Mouse (Mus musculus) stomach, embryonic 15.5 days (tissue): Measurements from ENCODE around the gene Tgm1. TPM values are rescaled to one million over a fixed set of nuclear protein-coding genes. Genes with fewer than 3 reads are reported as not detected.
A peak's percentile ranks its signal among the peaks of the same experiment; 100 is the strongest.

ENCODE experiments used
- ATAC-seq: fragments of 200-750 bp; cut with Nextera tagmentation; 2 replicates; pipeline ENCODE4 v1.8.0; 2017; ENCODE audit warnings: low read depth, moderate number of reproducible peaks, moderate TSS enrichment; ENCODE audit not compliant: insufficient read depth, low FRiP score
- H3K27ac ChIP-seq: fragments of 300-500 bp; sonication (generic); 2 replicates; pipeline ENCODE4 v1.5.1; 2015; ENCODE audit warnings: mild to moderate bottlenecking, inconsistent platforms
- H3K27me3 ChIP-seq: fragments of 300-500 bp; sonication (generic); replicated peaks from 2 replicates; pipeline ENCODE4 v1.6.1; 2015; ENCODE audit warnings: inconsistent platforms
- H3K36me3 ChIP-seq: fragments of 300-500 bp; sonication (generic); 2 replicates; pipeline ENCODE4 v1.6.1; 2015; ENCODE audit warnings: inconsistent platforms
- H3K4me1 ChIP-seq: fragments of 300-500 bp; sonication (generic); 2 replicates; pipeline ENCODE4 v1.6.1; 2015; ENCODE audit warnings: inconsistent platforms
- H3K4me2 ChIP-seq: fragments of 300-500 bp; sonication (generic); 2 replicates; pipeline ENCODE4 v1.6.1; 2015; ENCODE audit warnings: mild to moderate bottlenecking, inconsistent platforms
- H3K4me3 ChIP-seq: fragments of 300-500 bp; sonication (generic); replicated peaks from 2 replicates; pipeline ENCODE4 v1.5.1; 2015; ENCODE audit warnings: inconsistent platforms
- H3K9ac ChIP-seq: fragments of 300-500 bp; sonication (generic); 2 replicates; pipeline ENCODE4 v1.6.1; 2015; ENCODE audit warnings: inconsistent platforms
- H3K9me3 ChIP-seq: fragments of 300-500 bp; sonication (generic); 2 replicates; pipeline ENCODE4 v1.6.1; 2016; ENCODE audit warnings: inconsistent platforms
- WGBS: fragments of 180-500 bp; shearing (Covaris S2); methylation state at CpG from one replicate; pipeline ENCODE4 v1.1.7; 2015; 5-methylcytosine and 5-hydroxymethylcytosine counted together
- polyA plus RNA-seq: library from polyadenylated mRNA; unstranded; fragments of >200 nt; fragmentation: Nextera tagmentation; extraction: Ambion mirVana; gene quantifications from 2 replicates; pipeline ENCODE4 v1.2.1, GENCODE M21; 2015

The Tgm1 gene
- polyA plus RNA-seq, 1 experiment from 2014 or later: 30.5 TPM

DNA sequence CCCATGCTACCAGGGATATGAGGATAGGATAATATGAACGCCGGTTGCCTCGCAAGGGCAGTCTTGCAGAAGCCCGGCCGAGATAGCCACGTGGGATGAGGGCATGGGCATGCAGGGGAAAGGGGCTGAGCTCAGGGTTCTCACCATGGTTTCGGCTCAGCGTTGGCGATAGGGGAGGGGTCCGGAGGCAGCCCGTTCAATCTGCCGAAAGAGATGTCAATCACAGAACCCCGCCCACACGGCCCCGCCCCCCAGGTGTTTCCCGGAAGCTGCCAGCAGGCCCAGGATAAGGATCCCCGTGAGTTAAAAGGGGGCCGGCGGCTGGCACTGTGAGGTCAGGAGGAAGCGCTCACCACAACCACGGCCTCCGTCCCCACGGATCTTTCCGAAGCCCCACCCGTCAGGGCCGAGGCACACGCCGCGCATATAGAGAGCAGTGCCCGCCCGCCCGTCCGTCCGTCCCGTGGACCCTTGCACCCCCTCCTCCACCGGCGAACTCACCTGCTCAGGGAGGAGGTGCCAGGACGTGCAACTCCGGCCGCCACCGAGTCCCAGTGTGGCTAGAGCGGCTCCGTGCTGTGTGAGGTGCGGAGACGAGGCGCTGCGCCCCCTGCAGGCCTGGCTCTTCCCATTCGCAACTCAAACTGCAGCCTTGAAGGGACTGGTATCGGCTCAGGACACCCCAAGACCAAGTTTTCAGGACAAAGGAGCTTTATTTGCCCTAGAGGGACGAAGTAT, 8.1 kb upstream of the Tgm1 start, which contains the start of gene Rabggta:
TSS of gene Rabggta (minus strand) at position 564 of the 738 bp plus-strand sequence.
- ATAC-seq: peak; percentile 95
- under 1% methylated on average over 50 of the region's 50 CpGs for WGBS
- peak within 1 kb of the TSS; percentile 87 for H3K4me2 ChIP-seq
- H3K9ac ChIP-seq: peak within 1 kb of the TSS; percentile 75
- H3K9me3 ChIP-seq: no peaks in the 10 kb centered on the region
- peak within 1 kb of the TSS; percentile 81 for H3K4me3 ChIP-seq
- H3K36me3 ChIP-seq: peaks cover 19% of the 10 kb centered on the region
- H3K4me1 ChIP-seq: peaks cover 10% of the 10 kb centered on the region; the same call in 1 of the 2 replicates
- peak within 1 kb of the TSS; percentile 88 for H3K27ac ChIP-seq
- no peaks in the 10 kb centered on the region for H3K27me3 ChIP-seq

DNA sequence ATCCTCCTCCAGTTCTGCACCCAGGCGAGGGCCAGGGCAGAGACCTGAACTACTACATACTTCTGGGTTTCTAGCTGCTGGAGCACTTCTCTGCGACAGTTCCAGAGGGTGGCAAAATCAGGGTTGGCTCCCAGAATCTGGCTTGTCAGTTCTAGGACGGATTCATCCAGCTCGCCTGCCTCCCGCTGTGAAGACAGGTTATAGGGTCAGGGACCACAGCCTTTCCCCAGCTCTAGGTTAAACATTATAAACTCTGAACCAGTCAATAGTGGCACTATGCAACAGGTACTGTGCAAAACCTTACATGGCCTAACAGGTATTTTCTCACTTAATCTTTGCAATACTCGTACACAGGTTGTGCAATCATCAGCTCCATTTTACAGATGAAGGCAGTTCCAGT, 7.3 kb upstream of the Tgm1 start:
- peaks cover 10% of the 10 kb centered on the region; the same call in 1 of the 2 replicates for H3K4me1 ChIP-seq
- 75% methylated on average over 6 of the region's 6 CpGs for whole genome bisulfite sequencing
- H3K9ac ChIP-seq: no peak overlapping the region; the same call in 1 of the 2 replicates
- H3K27ac ChIP-seq: peak overlapping the region; percentile 88; the same call in 1 of the 2 replicates
- no peaks in the 10 kb centered on the region for H3K27me3 ChIP-seq
- H3K9me3 ChIP-seq: no peaks in the 10 kb centered on the region
- H3K4me2 ChIP-seq: peak overlapping the region; percentile 87
- H3K36me3 ChIP-seq: peaks cover 24% of the 10 kb centered on the region
- ATAC-seq: no peak
- H3K4me3 ChIP-seq: peak overlapping the region; percentile 81

DNA sequence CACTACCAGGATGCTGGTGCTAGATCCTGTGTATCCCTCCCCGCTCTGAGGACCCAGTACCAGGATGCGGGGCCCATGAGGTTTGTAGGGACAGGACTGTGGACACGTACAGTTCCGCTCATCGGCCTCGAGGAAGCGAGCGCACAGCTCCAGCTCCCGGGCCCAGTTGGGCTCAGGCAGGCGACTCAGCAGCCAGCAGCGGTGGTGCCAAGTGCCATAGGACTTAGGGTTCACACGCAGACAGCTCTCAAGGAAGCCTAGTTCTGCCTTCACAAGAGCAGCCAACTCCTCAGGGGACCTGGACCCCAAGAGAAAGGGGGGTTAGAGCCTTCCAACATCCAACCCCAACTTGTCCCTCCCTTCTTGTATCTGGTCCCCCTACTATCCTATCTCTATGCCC, 6.9 kb upstream of the Tgm1 start:
- no peak for ATAC-seq
- Histone ChIP-seq H3K4me3 (peak overlapping the region; percentile 81; the same call in 1 of the 2 replicates), H3K4me1 (peaks cover 10% of the 10 kb centered on the region; the same call in 1 of the 2 replicates), H3K9me3 (no peaks in the 10 kb centered on the region), H3K27ac (no peak overlapping the region; the same call in 1 of the 2 replicates), H3K4me2 (peak overlapping the region; percentile 87), H3K27me3 (no peaks in the 10 kb centered on the region), H3K9ac (no peak overlapping the region), H3K36me3 (peaks cover 24% of the 10 kb centered on the region)
- WGBS: 92% methylated on average over 12 of the region's 12 CpGs

DNA sequence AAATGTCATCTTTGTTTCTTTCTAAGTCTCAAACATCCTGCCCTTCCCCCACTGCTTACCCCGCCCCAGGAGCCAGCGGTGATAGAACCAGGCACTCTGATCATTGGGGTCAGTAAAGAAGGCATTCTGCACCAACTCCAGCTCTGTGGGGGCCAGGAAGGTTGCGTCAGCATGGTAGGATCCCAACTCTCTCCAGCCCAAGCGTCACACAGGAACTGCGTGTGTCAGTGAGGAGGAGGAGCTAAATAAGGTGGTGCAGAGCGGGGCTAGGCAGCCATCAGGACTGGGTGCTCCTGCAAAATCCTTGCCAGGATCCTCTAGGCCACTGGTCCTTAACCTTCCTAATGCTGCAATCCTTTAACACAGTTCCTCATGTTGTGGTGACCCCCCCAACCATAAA, 6.0 kb upstream of the Tgm1 start:
- H3K4me3 ChIP-seq: no peak overlapping the region
- ATAC-seq: no peak
- peaks cover 10% of the 10 kb centered on the region; the same call in 1 of the 2 replicates for H3K4me1 ChIP-seq
- H3K9me3 ChIP-seq: no peaks in the 10 kb centered on the region
- H3K27me3 ChIP-seq: no peaks in the 10 kb centered on the region
- WGBS: 85% methylated on average over 6 of the region's 6 CpGs
- H3K27ac ChIP-seq: no peak overlapping the region
- peaks cover 24% of the 10 kb centered on the region for H3K36me3 ChIP-seq
- H3K9ac ChIP-seq: no peak overlapping the region
- H3K4me2 ChIP-seq: no peak overlapping the region

DNA sequence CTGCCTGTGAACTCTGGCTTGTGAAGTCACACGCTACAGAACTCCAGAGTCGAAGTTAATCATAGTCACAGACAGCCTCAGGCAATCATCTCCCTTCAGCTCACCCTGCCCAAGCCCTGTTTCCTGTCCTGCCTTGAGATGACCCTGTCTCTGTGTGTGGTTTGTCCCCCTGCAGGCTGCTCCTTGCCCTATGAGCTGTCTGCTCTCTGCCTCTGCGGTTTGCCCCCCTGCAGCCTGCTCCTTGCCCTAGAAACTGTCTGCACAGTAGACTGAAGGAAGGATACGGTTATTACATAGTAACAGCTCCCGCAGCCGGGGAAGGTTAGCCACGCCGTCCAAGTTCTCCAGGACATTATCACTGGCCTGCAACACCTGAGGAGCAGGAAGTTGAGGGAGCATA, 3.2 kb upstream of the Tgm1 start:
- Histone ChIP-seq H3K4me3 (no peak overlapping the region), H3K4me1 (peaks cover 17% of the 10 kb centered on the region; the same call in 1 of the 2 replicates), H3K9me3 (no peaks in the 10 kb centered on the region), H3K4me2 (no peak overlapping the region), H3K27me3 (no peaks in the 10 kb centered on the region), H3K36me3 (peaks cover 24% of the 10 kb centered on the region), H3K27ac (no peak overlapping the region), H3K9ac (no peak overlapping the region)
- no peak for ATAC-seq
- 79% methylated on average over 8 of the region's 8 CpGs for WGBS

DNA sequence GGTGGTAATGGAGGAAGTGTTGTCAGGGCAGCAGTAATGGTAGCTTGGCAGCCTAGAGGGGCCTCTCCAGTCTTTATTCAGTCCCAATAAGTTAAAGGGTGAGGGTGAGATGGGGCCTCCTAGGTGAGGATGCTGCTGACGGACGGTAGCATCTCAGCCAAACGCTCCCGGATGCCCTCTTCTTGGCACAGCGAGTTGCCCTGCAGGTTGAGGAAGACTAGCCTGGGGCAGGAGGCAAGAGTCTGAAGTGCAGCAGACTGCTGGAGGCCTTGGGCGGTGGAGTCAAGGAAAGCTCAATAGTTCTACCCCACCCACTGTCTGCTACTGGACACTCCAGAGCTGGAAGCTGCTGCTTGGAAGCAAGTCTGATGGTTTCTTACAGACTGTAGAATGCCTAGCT, 2.5 kb upstream of the Tgm1 start:
- ATAC-seq: no peak
- Histone ChIP-seq H3K9me3 (no peaks in the 10 kb centered on the region), H3K27ac (peak overlapping the region; percentile 63), H3K4me3 (no peak overlapping the region), H3K4me2 (no peak overlapping the region), H3K9ac (no peak overlapping the region), H3K36me3 (peaks cover 24% of the 10 kb centered on the region), H3K4me1 (peaks cover 14% of the 10 kb centered on the region; the same call in 1 of the 2 replicates), H3K27me3 (no peaks in the 10 kb centered on the region)
- 87% methylated on average over 6 of the region's 6 CpGs for WGBS

DNA sequence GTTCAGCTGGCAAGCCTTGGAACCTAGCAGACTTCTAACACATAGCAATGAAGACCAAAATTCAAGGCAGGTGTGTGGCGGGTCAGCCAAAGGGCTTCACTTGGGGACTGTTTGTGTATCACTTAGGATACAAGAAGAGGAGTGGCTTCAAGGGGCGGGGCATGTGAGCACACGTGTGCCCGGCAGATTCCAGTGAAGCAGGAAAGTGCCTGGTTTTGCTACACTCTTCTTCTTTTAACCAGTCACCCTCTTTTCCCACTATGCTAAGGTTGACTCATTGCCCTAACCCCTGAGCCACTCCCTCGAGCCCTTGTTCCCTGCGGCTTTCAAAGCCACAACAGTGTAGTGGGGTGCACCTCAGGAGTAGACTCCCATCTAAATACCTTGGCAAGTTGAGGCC, 1.2 kb upstream of the Tgm1 start:
- no peak overlapping the region for H3K4me2 ChIP-seq
- peak overlapping the region; percentile 68; the same call in 1 of the 2 replicates for H3K27ac ChIP-seq
- no peak overlapping the region for H3K4me3 ChIP-seq
- peak; percentile 73; the same call in 1 of the 2 replicates for ATAC-seq
- no peaks in the 10 kb centered on the region for H3K9me3 ChIP-seq
- no peaks in the 10 kb centered on the region for H3K27me3 ChIP-seq
- H3K36me3 ChIP-seq: peaks cover 24% of the 10 kb centered on the region
- 25% methylated on average over 6 of the region's 6 CpGs for WGBS
- H3K4me1 ChIP-seq: peaks cover 7% of the 10 kb centered on the region; the same call in 1 of the 2 replicates
- H3K9ac ChIP-seq: no peak overlapping the region

DNA sequence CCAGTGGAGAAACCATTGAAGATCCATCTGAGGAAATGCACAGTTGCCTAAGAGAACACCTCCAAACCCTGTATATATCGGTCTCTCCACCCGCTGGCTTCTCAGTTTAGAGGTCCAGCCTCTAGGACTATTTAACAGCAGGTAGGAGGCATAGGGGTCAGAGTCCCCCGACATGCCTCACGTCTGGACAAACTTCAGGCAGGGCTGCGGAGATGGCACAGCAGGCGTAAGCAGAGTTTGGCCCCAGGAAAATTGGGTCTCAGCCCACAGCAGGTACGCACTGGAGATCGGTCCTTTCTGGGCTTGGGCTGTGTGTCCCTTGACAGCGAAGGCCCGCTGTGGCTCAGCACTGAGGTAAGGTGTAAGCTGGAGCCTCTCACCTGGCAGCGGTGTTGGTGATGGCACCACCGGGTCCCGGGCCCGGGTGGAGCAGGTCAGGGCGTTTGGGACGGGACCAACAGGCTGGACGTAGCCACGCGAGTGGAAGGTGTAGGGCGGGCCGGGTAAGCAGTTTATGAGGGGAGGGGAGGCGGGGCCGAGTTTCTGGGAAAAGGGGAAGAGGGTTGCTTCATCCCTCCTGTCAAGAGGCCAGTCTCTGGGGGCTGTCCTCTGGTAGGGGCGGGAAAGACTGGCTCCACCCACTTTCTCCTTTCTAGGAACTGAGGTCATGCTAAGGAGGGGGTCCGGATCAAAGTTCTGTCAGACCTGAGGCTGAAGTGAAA, 558 bp downstream of the Tgm1 start:
- WGBS: 16% methylated on average over 24 of the region's 25 CpGs
- no peaks in the 10 kb centered on the region for H3K9me3 ChIP-seq
- H3K4me1 ChIP-seq: peaks cover 7% of the 10 kb centered on the region; the same call in 1 of the 2 replicates
- no peak overlapping the region for H3K9ac ChIP-seq
- H3K27me3 ChIP-seq: no peaks in the 10 kb centered on the region
- H3K27ac ChIP-seq: peak overlapping the region; percentile 68
- H3K4me3 ChIP-seq: peak overlapping the region; percentile 35
- 0 out of 2 replicates have a peak, but pooled peaks have one; percentile 47 for ATAC-seq
- peaks cover 10% of the 10 kb centered on the region; the same call in 1 of the 2 replicates for H3K36me3 ChIP-seq
- H3K4me2 ChIP-seq: peak overlapping the region; percentile 54

DNA sequence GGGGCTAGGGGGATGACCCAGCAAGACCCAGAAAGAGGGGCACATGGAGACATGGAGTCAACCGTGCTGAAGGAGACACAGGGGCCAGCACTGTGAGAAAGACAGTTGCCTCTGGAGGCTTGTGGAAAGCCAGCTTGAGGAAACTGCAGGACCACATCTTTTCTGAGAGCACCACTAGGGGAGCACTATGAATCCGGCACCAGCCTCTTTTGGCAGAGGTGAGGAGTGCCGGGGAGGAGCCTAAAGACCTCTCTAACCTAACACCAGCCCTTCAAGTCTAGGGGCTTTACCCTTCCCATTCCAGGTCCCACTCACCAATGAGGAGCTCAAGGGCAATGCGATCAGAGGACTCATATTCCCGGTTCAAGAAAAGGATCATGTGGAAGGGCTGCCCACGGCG, 1.9 kb downstream of the Tgm1 start:
- WGBS: 72% methylated on average over 7 of the region's 7 CpGs
- no peak for ATAC-seq
- no peaks in the 10 kb centered on the region for H3K9me3 ChIP-seq
- peak overlapping the region; percentile 40; the same call in 1 of the 2 replicates for H3K27ac ChIP-seq
- H3K27me3 ChIP-seq: no peaks in the 10 kb centered on the region
- H3K4me3 ChIP-seq: peak overlapping the region; percentile 35
- peak overlapping the region; percentile 54 for H3K4me2 ChIP-seq
- peaks cover 7% of the 10 kb centered on the region; the same call in 1 of the 2 replicates for H3K4me1 ChIP-seq
- 0 out of 2 replicates have a peak, but pooled peaks cover 4% of the 10 kb centered on the region for H3K36me3 ChIP-seq
- H3K9ac ChIP-seq: no peak overlapping the region

DNA sequence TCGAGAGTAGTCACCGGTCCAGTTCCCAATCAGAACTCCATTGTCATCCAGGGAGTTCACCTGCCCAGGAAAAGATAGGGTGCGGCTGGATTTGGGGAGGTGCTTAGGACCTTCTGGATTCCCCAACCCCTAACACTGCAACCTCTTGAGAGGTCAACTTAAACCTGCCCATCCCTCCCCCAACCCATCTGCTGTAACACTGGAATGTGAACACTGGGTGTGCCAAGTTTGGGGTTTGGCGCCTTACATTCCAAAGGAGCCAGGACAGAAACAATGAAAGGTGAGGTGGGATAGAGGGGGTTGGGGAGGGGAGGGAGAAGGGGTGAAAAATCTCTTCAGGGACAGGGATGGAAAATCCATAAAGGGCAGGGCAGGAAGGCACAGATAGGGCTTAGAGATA, 4.2 kb downstream of the Tgm1 start:
- 85% methylated on average over 4 of the region's 4 CpGs for WGBS
- H3K4me1 ChIP-seq: peaks cover 7% of the 10 kb centered on the region; the same call in 1 of the 2 replicates
- no peak overlapping the region for H3K27ac ChIP-seq
- H3K27me3 ChIP-seq: no peaks in the 10 kb centered on the region
- H3K4me3 ChIP-seq: no peak overlapping the region
- H3K36me3 ChIP-seq: no peaks in the 10 kb centered on the region
- no peak overlapping the region for H3K4me2 ChIP-seq
- H3K9ac ChIP-seq: no peak overlapping the region
- ATAC-seq: no peak
- H3K9me3 ChIP-seq: no peaks in the 10 kb centered on the region

DNA sequence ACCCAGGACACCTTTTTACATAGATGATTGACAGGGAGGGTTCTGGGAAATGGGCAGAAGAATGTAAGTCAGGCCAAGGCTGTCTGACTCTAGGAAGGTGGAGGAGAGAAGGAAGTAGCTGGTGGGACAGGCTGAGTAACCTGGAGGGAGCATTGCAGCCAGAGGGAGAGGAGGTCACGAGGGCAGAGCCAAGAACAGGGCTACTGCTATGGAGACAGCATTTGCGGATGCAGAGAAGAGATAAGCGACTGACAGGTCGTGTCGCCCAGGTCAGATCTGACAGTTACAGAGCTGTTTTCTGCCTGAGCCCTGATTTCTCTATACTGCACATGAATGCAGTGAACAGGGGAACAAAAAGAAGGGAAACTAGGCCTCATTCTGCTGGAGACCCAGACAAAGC, 6.3 kb downstream of the Tgm1 start:
- Histone ChIP-seq H3K9ac (no peak overlapping the region), H3K36me3 (no peaks in the 10 kb centered on the region)
- WGBS: 69% methylated on average over 5 of the region's 5 CpGs

More for the DNA sequence above, 6.3 kb downstream of the Tgm1 start:
- Histone ChIP-seq H3K9me3 (no peaks in the 10 kb centered on the region), H3K27ac (no peak overlapping the region), H3K4me2 (no peak overlapping the region), H3K4me1 (no peaks in the 10 kb centered on the region), H3K27me3 (no peaks in the 10 kb centered on the region), H3K4me3 (no peak overlapping the region)
- no peak for ATAC-seq
